ENCODE assay signal across 10 mouse cellular contexts in genomic region chr12:83113971-83114370, GRCm38 (mm10).
DNase-seq lines count a peak whose midpoint lies in the region; ATAC-seq and TF ChIP-seq lines count a peak whose summit lies in the region.
"Had no signal": no experiment of that assay in that cellular context is flagged by ENCODE, and none has a peak within 500 bp of the region (broad histone marks: within the 10 kb centered on the region; RNA-seq: fewer than 3 reads in every experiment).

No protein-coding gene starts in this region.

- no peak overlapping the region for H3K9ac ChIP-seq in liver, postnatal 0 days (replicated peaks)
- no peak overlapping the region for H3K9ac ChIP-seq in kidney, embryonic 14.5 days (ENCODE audit: low read depth, low read length)

- 56% methylated on average over 3 of the region's 3 CpGs for WGBS in liver, postnatal 0 days (ENCODE audit: insufficient replicate concordance)
- 39% methylated on average over 3 of the region's 3 CpGs for WGBS in kidney, embryonic 14.5 days

- H3K36me3 ChIP-seq in liver, postnatal 0 days (replicated peaks; ENCODE audit: insufficient read depth, low read length) = no peaks in the 10 kb centered on the region
- no peaks in the 10 kb centered on the region for H3K36me3 ChIP-seq in kidney, embryonic 14.5 days (ENCODE audit: control insufficient read depth, insufficient read depth, low read length)

- no peak for ATAC-seq in liver, postnatal 0 days
- ATAC-seq in kidney, embryonic 14.5 days (ENCODE audit: low FRiP score, low TSS enrichment) = no peak

- peak; percentile 56 for DNase-seq in cerebellum, adult 11 months
- DNase-seq in cerebellum, postnatal 4 days (ENCODE audit: low spot score in 2 of 2) = no peak
- peak; percentile 18 for DNase-seq in left cerebral cortex, postnatal 4 days
- no peak for DNase-seq in left cerebral cortex, adult 18-20 months (ENCODE audit: low spot score in 2 of 2)
- peak; percentile 68 for DNase-seq in testis, postnatal 10 days (ENCODE audit: low spot score)
- DNase-seq in testis, postnatal 14 days (ENCODE audit: low spot score) = no peak
- no peak for DNase-seq in liver, postnatal 0 days

- H3K4me2 ChIP-seq in liver, postnatal 0 days (ENCODE audit: low read depth, low read length) = no peak overlapping the region
- no peak overlapping the region for H3K4me2 ChIP-seq in kidney, embryonic 14.5 days (replicated peaks; ENCODE audit: low read depth, low read length)

- intact Hi-C loops in left cerebral cortex, postnatal 4 days (cut with DNase I) = loop anchor here (2.0 kb wide), 1 partner anchor 389 kb away; no protein-coding TSS in a partner anchor

- H3K27ac ChIP-seq in liver, postnatal 0 days (ENCODE audit: low read depth) = peak overlapping the region; percentile 71; the same call in 1 of the 2 replicates
- H3K27ac ChIP-seq in kidney, embryonic 14.5 days (ENCODE audit: low read depth, low read length) = no peak overlapping the region
- H3K27ac ChIP-seq: gastrocnemius, adult 2 months had no signal

- H3K4me1 ChIP-seq in liver, postnatal 0 days (ENCODE audit: insufficient read depth) = peaks cover 12% of the 10 kb centered on the region
- peaks cover 11% of the 10 kb centered on the region for H3K4me1 ChIP-seq in kidney, embryonic 14.5 days (ENCODE audit: control insufficient read depth, insufficient read depth, low read length)

- no peak for TF ChIP-seq CTCF in liver, postnatal 0 days (IDR thresholded peaks at IDR 0.05; ENCODE audit: low read depth)

- no peaks in the 10 kb centered on the region for H3K9me3 ChIP-seq in liver, postnatal 0 days (ENCODE audit: low read length)
- no peaks in the 10 kb centered on the region for H3K9me3 ChIP-seq in kidney, embryonic 14.5 days (ENCODE audit: control insufficient read depth, low read length)
- H3K9me3 ChIP-seq: megakaryocyte, embryonic 14.5 days had no signal

- no peak for TF ChIP-seq EP300 in liver, postnatal 0 days (IDR thresholded peaks at IDR 0.05; ENCODE audit: low read depth)

- no peaks in the 10 kb centered on the region; the same call in 1 of the 2 replicates for H3K27me3 ChIP-seq in liver, postnatal 0 days (ENCODE audit: insufficient read depth, low read length)
- H3K27me3 ChIP-seq in kidney, embryonic 14.5 days (ENCODE audit: control insufficient read depth, insufficient read depth, low read length) = no peaks in the 10 kb centered on the region

- H3K4me3 ChIP-seq in liver, postnatal 0 days (ENCODE audit: low read depth, low read length) = no peak overlapping the region
- H3K4me3 ChIP-seq in kidney, embryonic 14.5 days (ENCODE audit: low read length) = no peak overlapping the region
- H3K4me3 ChIP-seq: gastrocnemius, adult 2 months had no signal

Comparison
In these comparisons a context has a peak if more than half of its experiments do, and no peak if none do; other contexts are left out.
1. DNase-seq: peak in cerebellum, adult 11 months (single experiment), left cerebral cortex, postnatal 4 days (single experiment) and testis, postnatal 10 days (single experiment); none in cerebellum, postnatal 4 days (0 of 2), left cerebral cortex, adult 18-20 months (0 of 2), testis, postnatal 14 days (single experiment) and liver, postnatal 0 days (single experiment).